Mouse (Mus musculus): ENCODE measurements around the gene Cblc. TPM values are rescaled to one million over a fixed set of nuclear protein-coding genes. Genes with fewer than 3 reads are reported as not detected.
"Not testable (repeated sequence)": the region's sequence is repeated elsewhere in the genome, so short reads cannot be mapped to it uniquely, and the experiment has no call there.

Cblc gene
- total RNA-seq, 4 experiments from 2014 or later = not detected

DNA sequence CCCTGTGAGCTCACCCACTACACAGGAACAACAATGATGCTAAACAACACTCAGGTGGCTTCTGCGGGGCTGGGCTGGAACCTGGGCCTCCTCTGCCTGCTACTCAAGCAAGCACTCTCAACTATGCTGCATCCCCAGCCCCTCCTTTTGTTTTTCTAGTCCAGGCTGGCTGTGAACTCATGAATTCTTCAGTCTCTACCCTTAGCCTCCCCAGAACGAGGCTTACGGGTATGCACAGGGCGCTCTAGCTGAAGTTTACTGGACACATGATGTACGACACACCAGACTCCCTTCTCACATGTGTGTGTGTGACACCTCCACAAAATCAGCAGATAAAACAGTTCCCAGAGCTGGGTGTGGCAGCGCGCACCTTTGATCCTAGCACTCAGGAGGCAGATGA lies 22.3 kb upstream of the Cblc start:
- DNase-seq (ENCODE audit: low spot score in 2 of 2) = no peak

DNA sequence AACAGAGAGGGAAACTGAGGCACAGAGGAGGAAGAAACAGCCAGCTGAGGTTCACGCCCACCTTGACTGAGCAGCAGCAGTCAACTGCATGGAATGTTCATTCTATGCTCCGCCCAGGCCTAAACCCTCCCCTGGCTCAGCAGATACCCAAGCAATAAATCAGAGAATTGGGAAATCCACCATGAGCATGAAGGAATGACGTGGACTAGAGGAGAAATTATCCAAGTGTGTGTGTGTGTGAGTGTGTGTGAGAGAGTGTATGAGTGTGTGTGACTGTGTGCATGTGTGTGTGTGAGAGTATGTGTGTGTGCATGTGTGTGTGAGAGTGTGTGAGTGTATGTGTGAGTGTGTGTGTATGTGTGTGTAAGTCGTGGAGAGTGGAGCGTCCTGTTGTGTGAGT lies 21.8 kb upstream of the Cblc start:
- no peak for DNase-seq (ENCODE audit: low spot score in 2 of 2)

DNA sequence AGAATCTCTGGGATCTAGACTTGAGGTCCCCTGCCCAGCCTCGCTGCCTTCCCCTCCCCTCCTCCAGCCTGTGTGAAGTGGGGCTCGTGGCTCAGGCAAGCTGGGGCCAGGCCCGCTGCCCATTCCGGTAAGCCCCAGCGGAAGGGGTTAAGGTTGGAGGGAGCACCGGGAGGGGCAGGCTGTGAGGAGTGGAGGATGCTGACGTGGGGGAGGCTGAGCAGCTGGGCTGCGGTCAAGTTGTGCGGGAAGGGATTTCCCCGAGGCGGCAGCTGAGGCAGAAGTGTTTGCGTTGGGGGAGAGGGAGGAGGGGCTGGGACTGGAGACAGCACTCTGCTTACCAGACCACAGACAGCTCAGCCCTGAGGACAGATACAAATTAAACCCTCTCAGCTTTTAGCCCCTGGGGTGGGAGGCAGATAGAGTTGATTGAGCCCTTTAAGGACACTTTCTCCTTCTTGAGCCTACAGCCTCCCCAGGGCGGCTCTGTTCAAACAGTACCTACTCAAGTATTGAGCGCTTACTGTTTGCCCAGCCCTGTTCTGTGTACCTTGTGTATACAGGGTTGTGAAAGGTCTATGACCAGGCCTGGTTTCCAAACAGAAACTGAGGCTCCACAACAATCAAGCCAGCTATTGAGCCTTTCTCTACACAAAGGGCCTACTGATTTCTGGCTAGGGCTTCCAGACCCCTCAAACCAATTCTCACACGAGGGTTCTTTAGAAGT lies 20.9 kb upstream of the Cblc start:
- DNase-seq (ENCODE audit: low spot score in 2 of 2) = peak; percentile 33 to 50

DNA sequence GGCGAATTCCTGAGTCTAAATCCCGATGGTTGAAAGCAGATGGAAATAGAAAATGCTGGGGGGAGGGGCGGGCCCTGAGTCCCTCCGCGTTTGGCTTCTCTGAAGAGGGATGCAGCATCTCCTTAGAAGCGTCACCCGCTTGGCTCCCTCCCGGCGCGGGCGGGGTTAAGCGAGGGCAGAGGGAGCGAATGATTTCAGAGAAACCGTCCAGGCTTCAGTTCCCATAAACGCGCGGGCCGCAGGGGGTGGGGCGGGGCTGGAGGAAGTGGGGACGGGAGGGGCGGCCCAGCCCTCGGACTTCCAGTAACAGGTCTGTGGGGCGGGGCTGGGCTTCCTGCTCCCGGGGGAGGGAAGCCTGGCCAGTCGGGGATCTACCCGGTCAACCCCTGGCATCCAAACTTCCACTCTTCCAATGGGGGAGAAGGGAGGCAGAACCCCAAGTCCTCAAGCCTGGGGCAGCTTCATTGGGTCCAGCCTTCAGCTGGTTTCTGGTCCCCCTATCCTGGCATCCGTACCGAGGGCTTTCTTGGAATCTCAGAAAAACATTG lies 19.7 kb upstream of the Cblc start:
- peak; percentile 69 to 82 for DNase-seq (ENCODE audit: low spot score in 2 of 2)

DNA sequence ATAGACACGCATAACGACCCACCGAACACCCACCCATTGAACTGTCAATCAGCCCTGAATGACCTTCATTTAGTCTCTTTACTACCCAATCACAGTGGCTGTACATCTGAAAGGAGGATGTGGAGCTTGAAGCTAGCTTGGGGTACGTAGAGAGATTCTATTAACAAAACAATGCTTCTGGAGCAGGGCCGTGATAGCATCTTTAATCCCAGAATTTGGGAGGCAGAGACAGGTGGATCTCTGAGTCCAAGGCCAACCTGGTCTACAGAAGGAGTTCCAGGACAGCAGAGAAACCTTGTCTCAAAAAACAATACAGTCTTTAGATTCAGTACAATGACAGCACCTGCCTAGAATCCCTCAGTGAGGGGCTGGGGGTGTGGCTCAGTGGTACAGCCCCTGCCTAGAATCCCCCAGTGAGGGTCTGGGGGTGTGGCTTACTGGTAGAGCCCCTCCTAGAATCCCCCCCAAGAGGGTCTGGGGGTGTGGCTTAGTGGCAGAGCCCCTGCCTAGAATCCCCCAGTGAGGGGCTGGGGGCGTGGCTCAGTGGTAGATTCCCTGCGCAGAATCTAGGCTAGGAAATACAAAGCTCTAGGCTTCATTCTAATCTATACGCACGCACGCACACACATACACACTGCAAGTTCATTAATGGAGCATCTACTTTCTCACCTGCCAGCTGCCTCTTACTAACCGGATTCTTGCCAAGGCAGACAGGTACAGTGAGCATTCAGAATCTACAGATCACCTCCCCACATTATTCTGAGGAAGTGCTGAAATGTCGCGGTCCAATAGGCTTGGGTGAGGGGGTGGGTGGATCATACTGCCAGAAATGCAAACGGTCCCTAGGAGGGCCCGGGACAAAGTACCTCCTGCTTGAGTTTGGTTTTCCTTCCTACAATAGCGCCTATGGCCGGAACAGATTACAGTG lies 19.0 kb upstream of the Cblc start:
- no peak for DNase-seq (ENCODE audit: low spot score in 2 of 2)

DNA sequence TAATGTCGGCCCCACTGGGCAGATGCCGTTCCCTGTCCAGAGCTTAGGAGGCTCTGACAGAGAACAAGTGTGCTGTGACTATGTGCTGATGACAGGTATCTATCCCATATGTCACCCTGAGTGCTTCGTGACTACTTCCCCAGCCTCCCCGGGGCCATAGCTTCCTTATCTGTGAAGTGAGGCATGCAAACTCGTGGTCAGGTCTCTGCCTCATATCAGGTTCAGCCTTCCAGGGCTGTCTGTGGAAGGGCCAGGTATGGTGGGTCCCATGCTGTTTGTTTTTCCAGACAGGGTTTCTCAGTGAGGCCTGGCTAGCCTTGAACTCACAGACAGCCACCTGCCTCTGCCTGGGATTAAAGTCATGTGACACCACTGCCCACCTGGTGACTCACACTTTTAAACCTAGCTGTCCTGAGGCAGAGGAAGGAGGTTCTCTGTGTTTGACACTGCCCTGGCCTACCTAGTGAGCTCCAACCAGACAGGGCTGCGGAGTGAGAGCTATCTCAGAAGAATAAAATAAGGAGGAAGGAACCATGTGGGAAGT lies 17.0 kb upstream of the Cblc start:
- DNase-seq (ENCODE audit: low spot score in 2 of 2) = no peak

DNA sequence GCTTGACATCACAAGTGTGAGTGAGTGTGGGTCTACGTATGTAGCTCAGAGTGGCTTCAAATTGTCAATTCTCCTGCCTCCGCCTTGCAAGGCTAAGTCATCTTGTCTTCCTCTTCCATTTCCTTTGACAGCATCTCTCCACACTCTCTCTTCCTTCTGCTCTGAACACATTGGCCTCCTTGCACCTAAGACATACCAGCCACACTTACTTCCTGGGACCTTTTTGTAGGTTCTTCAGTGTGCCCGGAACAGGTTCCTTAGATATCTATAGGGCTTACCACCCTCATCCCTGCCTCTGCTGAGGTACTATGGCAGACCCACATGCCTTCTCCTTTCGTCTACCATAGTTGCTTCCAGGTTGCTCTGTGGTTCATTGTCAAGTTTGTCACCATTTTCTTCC lies 16.6 kb upstream of the Cblc start:
- no peak for DNase-seq (ENCODE audit: low spot score in 2 of 2)

DNA sequence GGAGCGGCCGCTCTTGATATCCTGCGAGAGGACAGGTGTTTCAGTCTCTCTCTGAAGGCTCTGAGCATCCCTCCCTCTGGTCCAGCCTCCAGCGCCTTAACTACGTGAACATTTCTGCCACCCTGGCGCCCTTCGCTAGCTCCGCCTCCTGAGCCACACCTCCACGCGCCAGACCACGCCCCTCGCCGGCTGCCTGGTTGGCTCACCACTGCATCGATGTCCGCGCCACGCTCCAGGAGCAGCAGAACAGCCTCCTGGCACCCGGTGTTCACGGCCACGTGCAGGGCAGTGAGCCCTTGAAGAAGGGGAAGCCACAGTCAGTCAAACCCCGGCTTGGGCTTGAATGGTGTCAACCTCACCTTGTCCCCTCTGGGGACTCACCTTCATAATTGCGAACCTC lies 14.5 kb upstream of the Cblc start:
- DNase-seq (ENCODE audit: low spot score in 2 of 2) = no peak

DNA sequence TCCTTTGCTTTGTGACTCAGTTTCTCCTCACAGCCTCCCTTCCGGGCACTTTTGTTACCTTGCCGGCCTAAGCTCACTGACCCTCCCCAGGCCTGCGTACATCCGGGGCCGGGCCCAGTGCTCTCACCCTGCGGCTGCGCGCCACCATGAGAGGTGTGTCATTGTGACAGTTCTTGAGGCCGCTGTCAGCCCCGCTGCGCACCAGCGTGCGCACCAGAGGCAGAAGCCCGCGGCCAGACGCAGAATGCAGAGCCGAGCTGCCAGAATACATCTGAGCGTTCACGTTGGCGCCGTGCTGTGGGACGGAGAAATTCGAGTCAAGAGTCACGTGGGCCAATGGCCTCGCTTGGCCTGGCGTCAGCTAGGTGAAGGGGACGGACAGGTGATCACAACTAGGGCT lies 12.8 kb upstream of the Cblc start:
- no peak for DNase-seq (ENCODE audit: low spot score in 2 of 2)

GRCm38 (mm10) chr7:19806356-19806969 lies 9.9 kb upstream of the Cblc start:
- no peak for DNase-seq (ENCODE audit: low spot score in 2 of 2)

GRCm38 (mm10) chr7:19802995-19803394 lies 6.4 kb upstream of the Cblc start:
- DNase-seq (ENCODE audit: low spot score in 2 of 2) = no peak

- DNase-seq (ENCODE audit: low spot score in 2 of 2) = no peak
Observed at GRCm38 (mm10) chr7:19800764-19801163, 4.2 kb upstream of the Cblc start.

- no peak for DNase-seq (ENCODE audit: low spot score in 2 of 2)
Observed at GRCm38 (mm10) chr7:19796254-19796653, 355 bp downstream of the Cblc start.

DNA sequence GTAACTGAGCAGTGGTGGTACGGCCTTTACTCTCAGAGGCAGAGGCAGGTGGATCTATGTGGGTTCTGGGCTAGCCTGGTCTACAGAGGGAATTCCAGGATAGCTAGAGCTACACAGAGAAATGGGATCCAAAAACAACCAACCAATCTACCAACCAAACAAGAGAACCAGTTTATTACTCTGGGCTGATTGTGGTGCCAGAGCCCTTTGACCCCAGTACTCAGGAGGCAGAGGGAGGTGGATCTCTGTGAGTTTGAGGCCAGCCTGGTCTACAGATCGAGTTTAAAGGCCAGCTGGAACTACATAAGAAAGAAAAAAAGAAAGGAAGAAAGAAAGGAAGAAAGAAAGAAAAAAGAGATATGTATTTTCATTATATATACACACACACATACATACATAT lies 1.4 kb downstream of the Cblc start:
- DNase-seq (ENCODE audit: low spot score in 2 of 2) = no peak

GRCm38 (mm10) chr7:19792701-19793630 lies 3.6 kb downstream of the Cblc start:
- no peak for DNase-seq (ENCODE audit: low spot score in 2 of 2)

- not testable (repeated sequence) for DNase-seq (ENCODE audit: low spot score in 2 of 2)
Observed at GRCm38 (mm10) chr7:19791504-19791903, 5.1 kb downstream of the Cblc start.

- peak; percentile 78 to 80 for DNase-seq (ENCODE audit: low spot score in 2 of 2)
Observed at GRCm38 (mm10) chr7:19789904-19790347, 6.7 kb downstream of the Cblc start.

DNA sequence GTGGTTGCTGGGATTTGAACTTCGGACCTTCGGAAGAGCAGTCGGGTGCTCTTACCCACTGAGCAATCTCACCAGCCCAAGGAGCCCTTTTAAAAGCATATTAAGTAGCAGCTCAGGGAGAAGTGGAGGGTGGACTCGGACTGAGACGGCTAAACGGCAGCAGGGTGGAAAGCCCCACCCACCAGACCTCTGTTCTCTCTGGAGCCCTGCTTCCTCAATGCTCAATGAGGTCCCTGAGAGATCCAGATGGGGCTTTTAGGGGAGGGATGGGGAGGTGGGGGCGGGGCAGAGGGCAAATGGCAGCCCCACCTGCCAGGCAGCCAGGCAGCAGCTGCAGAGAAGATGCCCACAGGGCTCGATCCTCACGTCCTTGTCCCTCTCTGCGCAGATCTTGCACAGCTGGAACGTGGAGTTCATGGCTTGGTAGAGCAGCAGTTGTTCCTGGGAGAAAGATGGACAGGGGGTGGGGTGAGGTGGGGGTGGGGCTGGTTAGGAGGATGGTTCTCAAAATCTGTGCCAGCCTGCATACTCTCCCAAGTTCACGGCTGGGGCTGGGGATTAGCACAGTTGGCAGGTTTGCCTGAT lies 10.6 kb downstream of the Cblc start:
- DNase-seq (ENCODE audit: low spot score in 2 of 2) = no peak

- no peak for DNase-seq (ENCODE audit: low spot score in 2 of 2)
Observed at GRCm38 (mm10) chr7:19784764-19785535, 11.7 kb downstream of the Cblc start.

All from gastrocnemius, adult 8-10 months (tissue).